Mouse (Mus musculus) B cell, adult 2 months (primary cell): ENCODE measurements around the gene Abce1.
A peak's percentile ranks its signal among the peaks of the same experiment; 100 is the strongest.

Experiments used
- DNase-seq, 2 experiments: peaks; one replicate each; pipeline ENCODE4 v3.0.0; 2022

Abce1 gene

GRCm38 (mm10) chr8:79639586-79640451 lies 71.7 kb downstream of the Abce1 start, which contains the start of gene Otud4:
Otud4 (plus strand) TSS chr8:79639618.
- peak; percentile 69 to 76 for DNase-seq

GRCm38 (mm10) chr8:79638707-79639549 lies 72.6 kb downstream of the Abce1 start:
- DNase-seq = peak; percentile 98

- DNase-seq = no peak
Observed at GRCm38 (mm10) chr8:79638001-79638706, 73.4 kb downstream of the Abce1 start.

- no peak for DNase-seq
Observed at GRCm38 (mm10) chr8:79637237-79637636, 74.3 kb downstream of the Abce1 start.

- DNase-seq = no peak
Observed at GRCm38 (mm10) chr8:79636151-79636550, 75.4 kb downstream of the Abce1 start.

- no peak for DNase-seq
Observed at GRCm38 (mm10) chr8:79635491-79635890, 76.0 kb downstream of the Abce1 start.
